ENCODE assay signal across 25 mouse cellular contexts in genomic region chr7:124857106-124857505, GRCm38 (mm10).
DNase-seq lines count a peak whose midpoint lies in the region; ATAC-seq and TF ChIP-seq lines count a peak whose summit lies in the region.
"Had no signal": no experiment of that assay in that cellular context is flagged by ENCODE, and none has a peak within 500 bp of the region (broad histone marks: within the 10 kb centered on the region; RNA-seq: fewer than 3 reads in every experiment).

No protein-coding gene starts in this region.

- peak; percentile 13 to 42 for DNase-seq in cerebellum, postnatal 14 days
- no peak for DNase-seq in cerebellum, postnatal 4 days (ENCODE audit: low spot score in 2 of 2)
- peak; percentile 10 for DNase-seq in embryonic facial prominence, embryonic 14.5 days (ENCODE audit: low spot score)
- DNase-seq in embryonic facial prominence, embryonic 10.5 days (ENCODE audit: low spot score), result no peak
- DNase-seq in midbrain, postnatal 0 days (ENCODE audit: low spot score), result peak; percentile 5
- no peak for DNase-seq in left cerebral cortex, postnatal 10 days (ENCODE audit: extremely low spot score in 1 of 2, low spot score in 2 of 2)
- DNase-seq: adrenal gland, adult 8-10 months; adrenal gland, postnatal 25 days; cerebellum, adult 18-20 months; gastrocnemius, postnatal 10 days; gastrocnemius, postnatal 36 days; heart, postnatal 36 days; kidney, adult 2 months had no signal

- H3K4me2 ChIP-seq in embryonic facial prominence, embryonic 14.5 days (ENCODE audit: low read depth, low read length), result no peak overlapping the region
- no peak overlapping the region for H3K4me2 ChIP-seq in midbrain, postnatal 0 days (ENCODE audit: low read depth, low read length, poor library complexity, severe bottlenecking)
- H3K4me2 ChIP-seq in midbrain, embryonic 15.5 days, result no peak overlapping the region
- H3K4me2 ChIP-seq: embryonic facial prominence, embryonic 13.5 days; forebrain, embryonic 13.5 days; heart, embryonic 11.5 days; hindbrain, embryonic 13.5 days had no signal

- ATAC-seq in embryonic facial prominence, embryonic 14.5 days (ENCODE audit: low read depth), result no peak
- ATAC-seq in midbrain, postnatal 0 days (ENCODE audit: low FRiP score), result no peak
- ATAC-seq in midbrain, embryonic 15.5 days (replicated peaks), result no peak
- ATAC-seq: activated CD4-positive, CD25-positive, alpha-beta regulatory T cell, adult 4 months; CD4-positive, CD25-positive, alpha-beta regulatory T cell, adult 4 months; forebrain, embryonic 13.5 days; forebrain, embryonic 16.5 days; hindbrain, embryonic 16.5 days; intestine, postnatal 0 days had no signal

- H3K9ac ChIP-seq in embryonic facial prominence, embryonic 14.5 days (ENCODE audit: low read depth, low read length), result no peak overlapping the region
- H3K9ac ChIP-seq in midbrain, postnatal 0 days (replicated peaks; ENCODE audit: low read length, poor library complexity, severe bottlenecking), result no peak overlapping the region
- H3K9ac ChIP-seq in midbrain, embryonic 15.5 days, result no peak overlapping the region
- H3K9ac ChIP-seq: embryonic facial prominence, embryonic 13.5 days; forebrain, embryonic 13.5 days; hindbrain, embryonic 13.5 days had no signal

- WGBS in embryonic facial prominence, embryonic 14.5 days, result 78% methylated on average over 3 of the region's 3 CpGs
- 91% methylated on average over 3 of the region's 3 CpGs for WGBS in embryonic facial prominence, embryonic 10.5 days
- 66% methylated on average over 3 of the region's 3 CpGs for WGBS in midbrain, postnatal 0 days
- WGBS in midbrain, embryonic 15.5 days, result 73% methylated on average over 3 of the region's 3 CpGs

- intact Hi-C loops in left cerebral cortex, postnatal 10 days (cut with DNase I), result no loop called here

- no peaks in the 10 kb centered on the region; the same call in 1 of the 2 replicates for H3K9me3 ChIP-seq in embryonic facial prominence, embryonic 14.5 days (ENCODE audit: control insufficient read depth, low read length)
- H3K9me3 ChIP-seq in embryonic facial prominence, embryonic 10.5 days, result no peaks in the 10 kb centered on the region
- no peaks in the 10 kb centered on the region for H3K9me3 ChIP-seq in midbrain, postnatal 0 days (ENCODE audit: low read length)
- no peaks in the 10 kb centered on the region for H3K9me3 ChIP-seq in midbrain, embryonic 15.5 days
- H3K9me3 ChIP-seq: embryonic facial prominence, embryonic 13.5 days had no signal

- H3K27me3 ChIP-seq in embryonic facial prominence, embryonic 14.5 days (replicated peaks; ENCODE audit: control insufficient read depth, insufficient read depth, low read length), result no peaks in the 10 kb centered on the region
- H3K27me3 ChIP-seq in embryonic facial prominence, embryonic 10.5 days (replicated peaks; ENCODE audit: low read depth, poor library complexity, severe bottlenecking), result no peaks in the 10 kb centered on the region
- no peaks in the 10 kb centered on the region for H3K27me3 ChIP-seq in midbrain, postnatal 0 days (ENCODE audit: insufficient read depth, low read length)
- no peaks in the 10 kb centered on the region for H3K27me3 ChIP-seq in midbrain, embryonic 15.5 days (replicated peaks)
- H3K27me3 ChIP-seq: embryonic facial prominence, embryonic 13.5 days; forebrain, embryonic 13.5 days; hindbrain, embryonic 13.5 days had no signal

- no peaks in the 10 kb centered on the region for H3K36me3 ChIP-seq in embryonic facial prominence, embryonic 14.5 days (ENCODE audit: control insufficient read depth, insufficient read depth, low read length)
- H3K36me3 ChIP-seq in embryonic facial prominence, embryonic 10.5 days (replicated peaks), result no peaks in the 10 kb centered on the region
- H3K36me3 ChIP-seq in midbrain, postnatal 0 days (ENCODE audit: insufficient read depth, low read length), result no peaks in the 10 kb centered on the region
- H3K36me3 ChIP-seq in midbrain, embryonic 15.5 days (replicated peaks), result no peaks in the 10 kb centered on the region
- H3K36me3 ChIP-seq: embryonic facial prominence, embryonic 13.5 days; forebrain, embryonic 10.5 days; hindbrain, embryonic 10.5 days; hindbrain, embryonic 13.5 days had no signal

- H3K4me1 ChIP-seq in embryonic facial prominence, embryonic 14.5 days (ENCODE audit: control insufficient read depth, insufficient read depth, low read length), result no peaks in the 10 kb centered on the region; the same call in 1 of the 2 replicates
- H3K4me1 ChIP-seq in embryonic facial prominence, embryonic 10.5 days, result no peaks in the 10 kb centered on the region
- no peaks in the 10 kb centered on the region for H3K4me1 ChIP-seq in midbrain, postnatal 0 days (ENCODE audit: insufficient read depth, low read length)
- no peaks in the 10 kb centered on the region for H3K4me1 ChIP-seq in midbrain, embryonic 15.5 days
- H3K4me1 ChIP-seq: embryonic facial prominence, embryonic 13.5 days; forebrain, embryonic 10.5 days; forebrain, embryonic 13.5 days; hindbrain, embryonic 10.5 days; hindbrain, embryonic 13.5 days had no signal

- no peak overlapping the region for H3K4me3 ChIP-seq in embryonic facial prominence, embryonic 14.5 days (ENCODE audit: low read depth, low read length)
- no peak overlapping the region for H3K4me3 ChIP-seq in embryonic facial prominence, embryonic 10.5 days
- no peak overlapping the region for H3K4me3 ChIP-seq in midbrain, postnatal 0 days (ENCODE audit: low read depth, low read length)
- no peak overlapping the region for H3K4me3 ChIP-seq in midbrain, embryonic 15.5 days
- H3K4me3 ChIP-seq: embryonic facial prominence, embryonic 13.5 days; forebrain, embryonic 10.5 days; forebrain, embryonic 13.5 days; hindbrain, embryonic 10.5 days; hindbrain, embryonic 13.5 days had no signal

- TF ChIP-seq CTCF in midbrain, postnatal 0 days (IDR thresholded peaks at IDR 0.05), result no peak

- H3K27ac ChIP-seq in embryonic facial prominence, embryonic 14.5 days (replicated peaks; ENCODE audit: low read depth, low read length), result no peak overlapping the region
- H3K27ac ChIP-seq in embryonic facial prominence, embryonic 10.5 days (replicated peaks), result no peak overlapping the region
- no peak overlapping the region for H3K27ac ChIP-seq in midbrain, postnatal 0 days (ENCODE audit: low read depth, low read length)
- no peak overlapping the region for H3K27ac ChIP-seq in midbrain, embryonic 15.5 days
- H3K27ac ChIP-seq: embryonic facial prominence, embryonic 13.5 days; forebrain, embryonic 10.5 days; forebrain, embryonic 13.5 days; hindbrain, embryonic 10.5 days; hindbrain, embryonic 13.5 days had no signal

Comparison
In these comparisons a context has a peak if more than half of its experiments do, and no peak if none do; other contexts are left out.
1. DNase-seq: peak in cerebellum, postnatal 14 days (2 of 2), embryonic facial prominence, embryonic 14.5 days (single experiment) and midbrain, postnatal 0 days (single experiment); none in cerebellum, postnatal 4 days (0 of 2), embryonic facial prominence, embryonic 10.5 days (single experiment) and left cerebral cortex, postnatal 10 days (0 of 2).